Mouse (Mus musculus) T-helper 2 cell (primary cell): ENCODE data around the gene Prkar1b.

Experiments used
- in situ Hi-C: fragments of 300-600 bp; cut with MboI, MseI; formaldehyde crosslinking; loops from one replicate; pipeline ENCODE4 v1.15.1; 2025; ENCODE audit warnings: high pct_unique_total_duplicates

Prkar1b gene

GRCm38 (mm10) chr5:139007141-139007775 lies 142.5 kb downstream of the Prkar1b start:
- in situ Hi-C loops, result no loop called here

GRCm38 (mm10) chr5:139004588-139004987 lies 145.2 kb downstream of the Prkar1b start:
- in situ Hi-C loops, result no loop called here

GRCm38 (mm10) chr5:138999716-139000115 lies 150.1 kb downstream of the Prkar1b start:
- in situ Hi-C loops, result no loop called here

GRCm38 (mm10) chr5:138997936-138998580 lies 151.7 kb downstream of the Prkar1b start:
- in situ Hi-C loops, result no loop called here

GRCm38 (mm10) chr5:138997171-138997788 lies 152.5 kb downstream of the Prkar1b start, which contains the start of gene Pdgfa:
Pdgfa (minus strand) TSS chr5:138997370.
- in situ Hi-C loops, result no loop called here

- in situ Hi-C loops, result no loop called here
Observed at GRCm38 (mm10) chr5:138996322-138997073, 153.3 kb downstream of the Prkar1b start.

- in situ Hi-C loops, result no loop called here
Observed at GRCm38 (mm10) chr5:138995721-138996311, 154.0 kb downstream of the Prkar1b start.

- in situ Hi-C loops, result no loop called here
Observed at GRCm38 (mm10) chr5:138994786-138995720, 154.7 kb downstream of the Prkar1b start.

- in situ Hi-C loops, result no loop called here
Observed at GRCm38 (mm10) chr5:138994108-138994785, 155.6 kb downstream of the Prkar1b start.

- in situ Hi-C loops, result no loop called here
Observed at GRCm38 (mm10) chr5:138993371-138994107, 156.3 kb downstream of the Prkar1b start.

- in situ Hi-C loops, result no loop called here
Observed at GRCm38 (mm10) chr5:138992611-138993370, 157.0 kb downstream of the Prkar1b start.

- in situ Hi-C loops, result no loop called here
Observed at GRCm38 (mm10) chr5:138991734-138992133, 158.1 kb downstream of the Prkar1b start.

GRCm38 (mm10) chr5:138990659-138991380 lies 159.0 kb downstream of the Prkar1b start:
- in situ Hi-C loops, result no loop called here

GRCm38 (mm10) chr5:138989567-138989966 lies 160.2 kb downstream of the Prkar1b start:
- in situ Hi-C loops, result no loop called here

- in situ Hi-C loops, result no loop called here
Observed at GRCm38 (mm10) chr5:138988764-138989163, 161.0 kb downstream of the Prkar1b start.

- in situ Hi-C loops, result no loop called here
Observed at GRCm38 (mm10) chr5:138987994-138988393, 161.8 kb downstream of the Prkar1b start.

GRCm38 (mm10) chr5:138981921-138982320 lies 167.9 kb downstream of the Prkar1b start:
- in situ Hi-C loops, result no loop called here

GRCm38 (mm10) chr5:138980608-138981007 lies 169.2 kb downstream of the Prkar1b start:
- in situ Hi-C loops, result no loop called here
